Mouse (Mus musculus) midbrain, embryonic 12.5 days (tissue): Measurements from ENCODE around the gene Imp4. TPM values are rescaled to one million over a fixed set of nuclear protein-coding genes. Genes with fewer than 3 reads are reported as not detected.
A peak's percentile ranks its signal among the peaks of the same experiment; 100 is the strongest.

Experiments
- ATAC-seq: fragments of 200-750 bp; cut with Nextera tagmentation; 2 replicates; pipeline ENCODE4 v1.8.0; 2017; ENCODE audit warnings: low read depth, moderate TSS enrichment, moderate library complexity; ENCODE audit not compliant: low FRiP score
- H3K27ac ChIP-seq: fragments of 300-500 bp; sonication (generic); replicated peaks from 2 replicates; pipeline ENCODE4 v1.5.1; 2016; ENCODE audit warnings: mild to moderate bottlenecking
- H3K27me3 ChIP-seq: fragments of 300-500 bp; sonication (generic); 2 replicates; pipeline ENCODE4 v1.6.1; 2016; ENCODE audit warnings: mild to moderate bottlenecking
- H3K36me3 ChIP-seq: fragments of 300-500 bp; sonication (generic); 2 replicates; pipeline ENCODE4 v1.6.1; 2016
- H3K4me1 ChIP-seq: fragments of 300-500 bp; sonication (generic); 2 replicates; pipeline ENCODE4 v1.6.1; 2016
- H3K4me2 ChIP-seq: fragments of 300-500 bp; sonication (generic); replicated peaks from 2 replicates; pipeline ENCODE4 v1.6.1; 2016; ENCODE audit warnings: mild to moderate bottlenecking, moderate library complexity
- H3K4me3 ChIP-seq: fragments of 300-500 bp; sonication (generic); 2 replicates; pipeline ENCODE4 v1.5.1; 2016; ENCODE audit warnings: mild to moderate bottlenecking
- H3K9ac ChIP-seq: fragments of 300-500 bp; sonication (generic); replicated peaks from 2 replicates; pipeline ENCODE4 v1.6.1; 2016; ENCODE audit warnings: mild to moderate bottlenecking, moderate library complexity
- H3K9me3 ChIP-seq: fragments of 300-500 bp; sonication (generic); 2 replicates; pipeline ENCODE4 v1.6.1; 2016; ENCODE audit warnings: mild to moderate bottlenecking
- WGBS: fragments of 180-500 bp; shearing (Covaris S2); methylation state at CpG from one replicate; pipeline ENCODE4 v1.1.7; 2016; 5-methylcytosine and 5-hydroxymethylcytosine counted together
- microRNA-seq: library from miRNA; unstranded; fragments of <30 nt; microRNA quantifications from one replicate; pipeline ENCODE4, GENCODE M21; 2017
- polyA plus RNA-seq: library from polyadenylated mRNA; unstranded; fragments of >200 nt; fragmentation: Nextera tagmentation; extraction: Ambion mirVana; gene quantifications from 2 replicates; pipeline ENCODE4 v1.2.1, GENCODE M21; 2016

The Imp4 gene
- polyA plus RNA-seq, 1 experiment from 2014 or later, result 83.5 TPM

DNA sequence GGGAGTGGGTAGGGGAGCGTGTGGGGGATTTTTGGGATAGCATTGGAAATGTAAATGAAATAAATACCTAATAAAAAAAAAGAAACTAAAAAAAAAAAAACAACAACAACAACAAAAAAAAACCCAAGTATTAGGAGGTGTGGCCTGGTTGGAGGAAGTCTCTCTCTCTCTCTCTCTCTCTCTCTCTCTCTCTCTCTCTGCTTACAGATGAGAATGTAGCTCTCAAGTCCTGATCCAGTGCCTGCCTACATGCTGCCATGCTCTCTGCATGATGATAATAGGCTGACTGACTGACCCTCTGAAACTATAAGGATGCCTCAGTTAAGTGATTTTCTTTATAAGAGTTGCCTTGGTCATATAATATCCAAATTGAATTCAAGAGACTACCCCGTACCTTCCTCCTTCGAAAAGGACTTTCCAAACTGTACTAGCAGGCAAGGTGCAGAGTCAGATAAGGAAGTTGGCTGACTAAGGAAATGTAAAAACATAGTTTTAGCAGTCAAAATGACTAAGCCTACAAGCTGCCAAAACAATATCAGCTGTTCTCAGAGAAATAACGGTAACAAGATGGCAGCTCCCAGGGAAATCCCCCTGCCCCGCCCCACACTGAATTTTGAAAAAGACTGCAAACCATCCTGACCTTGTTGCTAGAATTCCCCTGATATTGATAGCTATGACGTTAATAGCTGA lies 50.3 kb downstream of the Imp4 start:
- no peaks in the 10 kb centered on the region for H3K36me3 ChIP-seq
- no peak overlapping the region for H3K27ac ChIP-seq
- peaks cover 8% of the 10 kb centered on the region; the same call in 1 of the 2 replicates for H3K27me3 ChIP-seq
- H3K4me2 ChIP-seq, result no peak overlapping the region
- H3K4me3 ChIP-seq, result no peak overlapping the region
- ATAC-seq, result no peak
- WGBS, result 90% methylated on average over 6 of the region's 6 CpGs
- no peak overlapping the region for H3K9ac ChIP-seq
- H3K9me3 ChIP-seq, result no peaks in the 10 kb centered on the region
- peaks cover 6% of the 10 kb centered on the region; the same call in 1 of the 2 replicates for H3K4me1 ChIP-seq

GRCm38 (mm10) chr1:34491480-34491879 lies 51.8 kb downstream of the Imp4 start:
- H3K9me3 ChIP-seq, result no peaks in the 10 kb centered on the region
- 84% methylated on average over 4 of the region's 4 CpGs for WGBS
- H3K4me3 ChIP-seq, result no peak overlapping the region
- no peak overlapping the region for H3K27ac ChIP-seq
- H3K4me2 ChIP-seq, result no peak overlapping the region
- no peaks in the 10 kb centered on the region for H3K36me3 ChIP-seq
- no peak overlapping the region for H3K9ac ChIP-seq
- no peaks in the 10 kb centered on the region for H3K4me1 ChIP-seq
- H3K27me3 ChIP-seq, result no peaks in the 10 kb centered on the region
- ATAC-seq, result no peak

Small RNA genes within 50 kb of the gene (microRNA-seq; reads per million reads assigned to microRNA genes)
- 5.1 reads per million, percentile 19 among the genes with 10 or more reads in this experiment for gene Mir5103

Other genes starting within 250 kb of the Imp4 start
- 70.4 and 73.6 TPM in 2 replicates for gene Ccdc115, start 179 bp upstream of the Imp4 start, polyA plus RNA-seq
- gene Ptpn18, start 19.9 kb downstream of the Imp4 start, polyA plus RNA-seq, result 6.8 and 6.9 TPM in 2 replicates
- gene Prss39, start 58.6 kb downstream of the Imp4 start, polyA plus RNA-seq, result not detected in 2 replicates
- gene Cfc1, start 95.8 kb downstream of the Imp4 start, polyA plus RNA-seq, result not detected in 2 replicates
- gene Prss40, start 121.1 kb downstream of the Imp4 start, polyA plus RNA-seq, result not detected in 2 replicates
- gene Amer3, start 139.8 kb downstream of the Imp4 start, polyA plus RNA-seq, result 11.0 and 11.4 TPM in 2 replicates